Mouse (Mus musculus): ENCODE data around the gene Thsd4. TPM values are rescaled to one million over a fixed set of nuclear protein-coding genes. Genes with fewer than 3 reads are reported as not detected.
A peak's percentile ranks its signal among the peaks of the same experiment; 100 is the strongest.

The Thsd4 gene
- polyA plus RNA-seq, 1 experiment from 2014 or later: 3.3 TPM

- no peaks in the 10 kb centered on the region for H3K9me3 ChIP-seq (replicated peaks)
- no peak overlapping the region for H3K4me2 ChIP-seq
- H3K4me1 ChIP-seq: 0 out of 2 replicates have a peak, but pooled peaks cover 10% of the 10 kb centered on the region
- WGBS (ENCODE audit: insufficient replicate concordance): 65% methylated on average over 3 of the region's 3 CpGs
- H3K36me3 ChIP-seq: no peaks in the 10 kb centered on the region
- H3K9ac ChIP-seq: no peak overlapping the region
- H3K27me3 ChIP-seq (replicated peaks): no peaks in the 10 kb centered on the region
- ATAC-seq: no peak
- no peak overlapping the region for H3K4me3 ChIP-seq
- no peak overlapping the region for H3K27ac ChIP-seq
These were observed 125.8 kb downstream of the Thsd4 start for GRCm38 (mm10) chr9:60396096-60396495.

- Histone ChIP-seq H3K9me3 (replicated peaks) (no peaks in the 10 kb centered on the region), H3K36me3 (no peaks in the 10 kb centered on the region), H3K4me1 (0 out of 2 replicates have a peak, but pooled peaks cover 2% of the 10 kb centered on the region), H3K27ac (no peak overlapping the region), H3K27me3 (replicated peaks) (no peaks in the 10 kb centered on the region), H3K9ac (no peak overlapping the region), H3K4me3 (no peak overlapping the region), H3K4me2 (no peak overlapping the region)
- ATAC-seq: no peak
- 69% methylated on average over 4 of the region's 4 CpGs for WGBS (ENCODE audit: insufficient replicate concordance)
These were observed 128.9 kb downstream of the Thsd4 start for GRCm38 (mm10) chr9:60392916-60393315.

DNA sequence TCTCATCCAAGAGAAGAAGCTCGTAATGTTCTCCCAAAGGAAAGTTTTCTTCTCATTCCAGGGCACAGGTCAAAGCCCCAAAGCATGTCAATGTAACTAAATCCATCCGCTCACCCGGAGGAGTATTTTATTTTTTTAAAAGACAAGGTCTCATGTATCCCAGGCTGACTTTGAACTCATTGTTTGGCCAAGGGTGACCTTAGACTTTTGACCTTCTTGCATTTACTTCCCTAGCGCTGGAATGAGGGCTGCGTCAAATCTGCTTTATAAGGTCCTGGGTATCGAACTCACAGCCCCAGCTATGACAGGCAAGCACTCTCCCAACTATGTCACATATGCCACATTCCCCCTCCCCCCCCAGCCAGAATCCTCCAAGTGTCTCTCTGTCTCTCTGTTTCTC lies 137.1 kb downstream of the Thsd4 start:
- no peak for ATAC-seq
- no peaks in the 10 kb centered on the region for H3K27me3 ChIP-seq (replicated peaks)
- H3K4me1 ChIP-seq: no peaks in the 10 kb centered on the region
- no peak overlapping the region for H3K4me3 ChIP-seq
- 75% methylated on average over 6 of the region's 6 CpGs for WGBS (ENCODE audit: insufficient replicate concordance)
- no peak overlapping the region for H3K27ac ChIP-seq
- no peak overlapping the region for H3K4me2 ChIP-seq
- no peak overlapping the region for H3K9ac ChIP-seq
- no peaks in the 10 kb centered on the region for H3K9me3 ChIP-seq (replicated peaks)
- no peaks in the 10 kb centered on the region for H3K36me3 ChIP-seq

DNA sequence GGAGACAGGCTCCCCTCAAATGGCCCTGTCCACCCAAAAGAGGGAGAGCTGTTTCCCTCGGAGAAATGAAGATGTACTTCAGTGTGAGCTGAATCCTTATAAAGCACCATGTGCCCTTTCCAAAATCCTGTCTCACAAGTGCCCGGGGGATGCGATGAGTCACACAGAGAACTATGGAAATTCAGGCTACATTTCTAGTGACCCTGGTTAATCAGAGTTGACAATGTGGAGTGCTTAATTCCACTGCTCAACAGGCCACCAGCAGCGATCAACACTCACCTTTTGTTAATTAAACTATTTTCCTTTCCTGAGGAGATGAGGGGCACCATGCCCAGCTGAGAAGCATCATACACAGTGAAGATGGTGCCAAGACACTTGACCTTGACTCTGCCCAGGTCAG lies 138.9 kb downstream of the Thsd4 start:
- H3K9ac ChIP-seq: no peak overlapping the region
- H3K27ac ChIP-seq: no peak overlapping the region
- H3K4me1 ChIP-seq: no peaks in the 10 kb centered on the region
- ATAC-seq: no peak
- 74% methylated on average over 4 of the region's 4 CpGs for WGBS (ENCODE audit: insufficient replicate concordance)
- H3K4me3 ChIP-seq: no peak overlapping the region
- no peaks in the 10 kb centered on the region for H3K27me3 ChIP-seq (replicated peaks)
- no peak overlapping the region for H3K4me2 ChIP-seq
- no peaks in the 10 kb centered on the region for H3K36me3 ChIP-seq
- no peaks in the 10 kb centered on the region for H3K9me3 ChIP-seq (replicated peaks)

GRCm38 (mm10) chr9:60382526-60382925 lies 139.3 kb downstream of the Thsd4 start:
- ATAC-seq: no peak
- no peak overlapping the region for H3K9ac ChIP-seq
- 38% methylated on average over 4 of the region's 4 CpGs for WGBS (ENCODE audit: insufficient replicate concordance)

GRCm38 (mm10) chr9:60381010-60381409 lies 140.8 kb downstream of the Thsd4 start:
- Histone ChIP-seq H3K36me3 (no peaks in the 10 kb centered on the region), H3K4me1 (no peaks in the 10 kb centered on the region), H3K27ac (no peak overlapping the region), H3K27me3 (replicated peaks) (no peaks in the 10 kb centered on the region), H3K4me3 (no peak overlapping the region), H3K9me3 (replicated peaks) (no peaks in the 10 kb centered on the region), H3K4me2 (no peak overlapping the region), H3K9ac (no peak overlapping the region)
- 57% methylated on average over 2 of the region's 2 CpGs for WGBS (ENCODE audit: insufficient replicate concordance)
- ATAC-seq: no peak

More at GRCm38 (mm10) chr9:60382526-60382925, 139.3 kb downstream of the Thsd4 start:
- no peak overlapping the region for H3K27ac ChIP-seq
- no peak overlapping the region for H3K4me2 ChIP-seq
- H3K36me3 ChIP-seq: no peaks in the 10 kb centered on the region
- no peaks in the 10 kb centered on the region for H3K4me1 ChIP-seq
- no peaks in the 10 kb centered on the region for H3K27me3 ChIP-seq (replicated peaks)
- no peaks in the 10 kb centered on the region for H3K9me3 ChIP-seq (replicated peaks)
- H3K4me3 ChIP-seq: no peak overlapping the region

GRCm38 (mm10) chr9:60380550-60380949 lies 141.3 kb downstream of the Thsd4 start:
- no peak for ATAC-seq
- no peak overlapping the region for H3K9ac ChIP-seq
- no peak overlapping the region for H3K27ac ChIP-seq
- no peaks in the 10 kb centered on the region for H3K9me3 ChIP-seq (replicated peaks)
- no peaks in the 10 kb centered on the region for H3K36me3 ChIP-seq
- 59% methylated on average over 4 of the region's 4 CpGs for WGBS (ENCODE audit: insufficient replicate concordance)
- no peak overlapping the region for H3K4me3 ChIP-seq
- no peaks in the 10 kb centered on the region for H3K4me1 ChIP-seq
- no peak overlapping the region for H3K4me2 ChIP-seq
- no peaks in the 10 kb centered on the region for H3K27me3 ChIP-seq (replicated peaks)

DNA sequence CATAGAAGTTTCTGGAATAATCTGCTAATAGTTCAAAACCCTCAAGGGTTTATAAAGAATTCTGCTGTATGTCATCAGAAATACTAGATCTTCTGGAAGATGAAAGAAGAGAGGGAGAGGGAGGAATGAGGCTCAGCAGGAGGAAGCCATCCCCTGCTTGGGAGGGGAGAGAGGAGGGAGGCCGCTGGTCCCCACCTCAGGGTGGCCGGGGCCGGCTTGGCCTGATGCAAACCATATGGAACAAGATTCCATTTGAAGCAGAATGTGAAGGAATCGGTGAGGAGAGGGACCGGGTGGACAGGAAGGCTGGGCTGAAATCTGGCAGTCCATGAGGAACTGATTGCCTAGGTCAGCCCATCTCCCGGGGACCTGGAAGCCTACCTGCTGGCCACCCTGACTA lies 143.6 kb downstream of the Thsd4 start:
- H3K36me3 ChIP-seq: no peaks in the 10 kb centered on the region
- no peak for ATAC-seq
- no peaks in the 10 kb centered on the region for H3K9me3 ChIP-seq (replicated peaks)
- H3K27me3 ChIP-seq (replicated peaks): no peaks in the 10 kb centered on the region
- H3K4me1 ChIP-seq: no peaks in the 10 kb centered on the region
- H3K4me2 ChIP-seq: no peak overlapping the region
- no peak overlapping the region for H3K9ac ChIP-seq
- no peak overlapping the region for H3K4me3 ChIP-seq
- WGBS (ENCODE audit: insufficient replicate concordance): 78% methylated on average over 6 of the region's 6 CpGs
- no peak overlapping the region for H3K27ac ChIP-seq

DNA sequence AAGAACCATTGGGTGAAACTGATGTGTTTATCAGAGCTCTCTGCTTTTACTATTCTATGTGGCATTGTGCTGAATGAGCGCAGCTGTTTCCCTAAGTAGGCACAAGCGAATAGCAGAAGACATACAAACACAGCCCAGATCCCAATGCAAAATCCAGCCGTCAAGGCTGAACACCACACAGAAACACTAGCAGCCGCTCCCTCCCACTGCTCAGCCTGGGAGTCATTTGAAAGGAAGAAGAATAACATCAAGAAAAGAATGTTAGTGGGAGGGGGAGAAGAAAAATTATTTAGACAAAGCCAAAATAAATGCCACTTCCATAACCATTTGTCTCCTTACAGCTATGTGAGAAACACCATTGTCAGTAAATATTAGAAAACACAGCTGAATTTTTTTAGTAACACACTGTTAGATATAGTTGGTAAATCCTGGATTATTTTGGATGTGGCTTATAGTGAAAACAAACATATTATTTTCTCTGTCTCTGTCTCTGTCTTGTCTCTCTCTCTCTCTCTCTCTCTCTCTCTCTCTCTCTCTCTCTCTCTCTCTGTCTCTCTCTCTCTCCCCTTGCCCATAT lies 148.6 kb downstream of the Thsd4 start:
- no peak for ATAC-seq
- no peak overlapping the region for H3K27ac ChIP-seq
- 65% methylated on average over 4 of the region's 4 CpGs for WGBS (ENCODE audit: insufficient replicate concordance)
- H3K4me2 ChIP-seq: no peak overlapping the region
- H3K9me3 ChIP-seq (replicated peaks): no peaks in the 10 kb centered on the region
- no peaks in the 10 kb centered on the region for H3K27me3 ChIP-seq (replicated peaks)
- no peaks in the 10 kb centered on the region for H3K36me3 ChIP-seq
- no peak overlapping the region for H3K9ac ChIP-seq
- H3K4me3 ChIP-seq: no peak overlapping the region
- peaks cover 8% of the 10 kb centered on the region for H3K4me1 ChIP-seq

- no peak overlapping the region for H3K4me3 ChIP-seq
- H3K9me3 ChIP-seq (replicated peaks): no peaks in the 10 kb centered on the region
- peak overlapping the region; percentile 40 for H3K4me2 ChIP-seq
- H3K4me1 ChIP-seq: peaks cover 19% of the 10 kb centered on the region
- no peak for ATAC-seq
- no peaks in the 10 kb centered on the region for H3K36me3 ChIP-seq
- 64% methylated on average over 9 of the region's 9 CpGs for WGBS (ENCODE audit: insufficient replicate concordance)
- H3K27me3 ChIP-seq (replicated peaks): peaks cover 14% of the 10 kb centered on the region
- H3K27ac ChIP-seq: no peak overlapping the region
- H3K9ac ChIP-seq: no peak overlapping the region
These were observed 153.3 kb downstream of the Thsd4 start for GRCm38 (mm10) chr9:60368516-60368915.

DNA sequence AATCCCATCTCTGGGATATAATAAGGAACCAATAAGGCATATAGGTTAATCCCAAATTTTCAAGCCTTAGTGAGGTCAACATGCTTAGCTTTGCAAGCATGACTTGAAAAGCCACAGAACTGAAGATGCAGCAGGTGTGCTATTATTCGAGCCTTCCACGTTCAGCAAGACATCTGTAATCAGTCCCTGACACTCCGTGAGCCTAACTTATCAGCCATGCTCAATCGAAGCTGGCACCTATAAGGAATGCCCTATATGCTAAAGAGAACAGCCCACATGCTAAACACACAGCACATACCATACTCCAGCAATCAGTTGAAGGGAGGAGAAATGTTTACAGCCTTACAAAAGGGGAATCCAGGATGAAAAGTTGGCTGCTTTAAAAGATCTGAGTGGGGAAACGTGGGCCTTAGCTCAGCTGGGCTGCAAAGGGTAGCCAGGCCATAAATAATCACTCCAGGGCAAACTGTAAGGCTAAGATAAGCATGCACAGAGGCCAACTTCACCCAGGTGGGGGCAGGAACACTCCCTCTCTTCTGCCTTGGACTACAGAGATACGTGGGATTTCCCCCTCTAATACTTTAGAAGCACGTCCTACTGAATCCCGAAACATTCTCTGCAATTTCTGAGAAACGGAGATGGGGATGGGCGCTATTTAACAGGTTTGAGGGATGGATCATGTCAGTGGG lies 154.1 kb downstream of the Thsd4 start:
- Histone ChIP-seq H3K9me3 (replicated peaks) (no peaks in the 10 kb centered on the region), H3K27ac (no peak overlapping the region), H3K27me3 (replicated peaks) (peaks cover 18% of the 10 kb centered on the region), H3K4me1 (peaks cover 19% of the 10 kb centered on the region), H3K4me2 (peak overlapping the region; percentile 40), H3K4me3 (no peak overlapping the region), H3K9ac (no peak overlapping the region), H3K36me3 (no peaks in the 10 kb centered on the region)
- 25% methylated on average over 10 of the region's 10 CpGs for WGBS (ENCODE audit: insufficient replicate concordance)
- peak; percentile 96 for ATAC-seq

- H3K27me3 ChIP-seq (replicated peaks): peaks cover 18% of the 10 kb centered on the region
- no peak overlapping the region for H3K4me2 ChIP-seq
- H3K27ac ChIP-seq: no peak overlapping the region
- ATAC-seq: no peak
- 57% methylated on average over 14 of the region's 14 CpGs for WGBS (ENCODE audit: insufficient replicate concordance)
- no peak overlapping the region for H3K4me3 ChIP-seq
- H3K36me3 ChIP-seq: no peaks in the 10 kb centered on the region
- no peak overlapping the region for H3K9ac ChIP-seq
- H3K9me3 ChIP-seq (replicated peaks): no peaks in the 10 kb centered on the region
- H3K4me1 ChIP-seq: peaks cover 19% of the 10 kb centered on the region
These were observed 157.6 kb downstream of the Thsd4 start for GRCm38 (mm10) chr9:60364166-60364781.
